Mouse (Mus musculus) CH12.LX (cell line): Measurements from ENCODE around the gene Mipep. TPM values are rescaled to one million over a fixed set of nuclear protein-coding genes. Genes with fewer than 3 reads are reported as not detected.

Experiments
- DNase-seq: peaks from one replicate; pipeline ENCODE4 v3.0.0-alpha.2; 2013; ENCODE audit errors: extremely low read depth
- H3K27ac ChIP-seq: 2 replicates; pipeline ENCODE4 v1.5.1; 2012; ENCODE audit warnings: low read depth, mild to moderate bottlenecking, control low read depth, moderate library complexity; ENCODE audit not compliant: insufficient read depth
- H3K27me3 ChIP-seq: replicated peaks from 2 replicates; pipeline ENCODE3; 2012; ENCODE audit warnings: inconsistent platforms
- H3K36me3 ChIP-seq, 2 experiments: replicated peaks in 1 of 2; 2 replicates each; pipeline versions ENCODE3 to v1.6.1; 2012; ENCODE audit warnings: inconsistent platforms in 1 of 2, low read length in 1 of 2, mild to moderate bottlenecking in 1 of 2, mixed read lengths in 1 of 2, moderate library complexity in 1 of 2; ENCODE audit not compliant: control insufficient read depth in 1 of 2, insufficient read depth in 1 of 2
- H3K4me1 ChIP-seq, 2 experiments: 2 replicates each; pipeline ENCODE4 v1.6.1; 2012; ENCODE audit warnings: inconsistent platforms in 1 of 2, moderate library complexity in 1 of 2; ENCODE audit not compliant: insufficient read depth in 2 of 2, control insufficient read depth in 1 of 2
- H3K4me2 ChIP-seq: 2 replicates; pipeline ENCODE4 v1.6.1; 2012; ENCODE audit warnings: low read depth, mild to moderate bottlenecking, control low read depth; ENCODE audit not compliant: poor library complexity, insufficient read depth, severe bottlenecking
- H3K4me3 ChIP-seq, 3 experiments: fragments of 150-350 bp in 1 of 3; sonication (generic) in 1 of 3; replicated peaks in 1 of 3; 2 replicates each; pipeline versions ENCODE3 to v1.5.1; 2011 to 2012; ENCODE audit warnings: low read depth in 2 of 3, low read length in 2 of 3, mild to moderate bottlenecking in 2 of 3, moderate library complexity in 2 of 3, control low read depth in 1 of 3, improper control_type of control experiment in 1 of 3, inconsistent platforms in 1 of 3, mixed read lengths in 1 of 3; ENCODE audit not compliant: poor library complexity in 1 of 3
- H3K79me2 ChIP-seq: replicated peaks from 2 replicates; pipeline ENCODE4 v1.6.1; 2012; ENCODE audit warnings: mild to moderate bottlenecking, moderate library complexity; ENCODE audit not compliant: control insufficient read depth, poor library complexity, insufficient read depth, severe bottlenecking; ENCODE audit errors: extremely low read depth
- H3K9ac ChIP-seq: 2 replicates; pipeline ENCODE4 v1.6.1; 2012; ENCODE audit warnings: low read depth, mild to moderate bottlenecking, control low read depth, moderate library complexity; ENCODE audit not compliant: insufficient read depth
- H3K9me3 ChIP-seq: replicated peaks from 2 replicates; pipeline ENCODE3; 2012; ENCODE audit warnings: low read length, inconsistent platforms, mixed read lengths
- BHLHE40 ChIP-seq: IDR thresholded peaks from 2 replicates; pipeline ENCODE4 v1.6.1; 2011; ENCODE audit warnings: mild to moderate bottlenecking, low read depth, low read length, improper control_type of control experiment
- CHD1 ChIP-seq: IDR thresholded peaks from 2 replicates; pipeline ENCODE4 v1.6.1; 2012; ENCODE audit warnings: low read depth, low read length, improper control_type of control experiment, inconsistent platforms
- IRF4 ChIP-seq: IDR thresholded peaks from 2 replicates; pipeline ENCODE4 v1.6.1; 2014; ENCODE audit warnings: low read depth, mild to moderate bottlenecking, inconsistent platforms, low read length, improper control_type of control experiment
- MAX ChIP-seq: IDR thresholded peaks from 2 replicates; pipeline ENCODE4 v1.6.1; 2011; ENCODE audit warnings: low read length, improper control_type of control experiment
- POLR2A ChIP-seq: IDR thresholded peaks from 2 replicates; pipeline ENCODE4 v1.6.1; 2011; ENCODE audit warnings: low read depth, mild to moderate bottlenecking, improper control_type of control experiment, low read length
- RAD21 ChIP-seq: IDR thresholded peaks from 2 replicates; pipeline ENCODE4 v1.6.1; 2011; ENCODE audit warnings: low read depth, mild to moderate bottlenecking, low read length, improper control_type of control experiment, moderate library complexity
- RCOR1 ChIP-seq: conservative IDR thresholded peaks from 2 replicates; pipeline ENCODE4 v1.6.1; 2012; ENCODE audit warnings: low read depth, mild to moderate bottlenecking, inconsistent platforms, low read length, improper control_type of control experiment
- UBTF ChIP-seq: IDR thresholded peaks from 2 replicates; pipeline ENCODE4 v1.6.1; 2012; ENCODE audit warnings: low read depth, mild to moderate bottlenecking, inconsistent platforms, low read length, improper control_type of control experiment, moderate library complexity
- USF1 ChIP-seq: IDR thresholded peaks from 2 replicates; pipeline ENCODE4 v1.6.1; 2014; ENCODE audit warnings: low read depth, mild to moderate bottlenecking, inconsistent platforms, low read length, improper control_type of control experiment
- ZC3H11A ChIP-seq: IDR thresholded peaks from 2 replicates; pipeline ENCODE4 v1.6.1; 2012; ENCODE audit warnings: low read depth, mild to moderate bottlenecking, inconsistent platforms, low read length, improper control_type of control experiment
- ZKSCAN1 ChIP-seq: IDR thresholded peaks from 2 replicates; pipeline ENCODE4 v1.6.1; 2012; ENCODE audit warnings: low read depth, inconsistent platforms, low read length, improper control_type of control experiment, borderline replicate concordance
- ZNF384 ChIP-seq: IDR thresholded peaks from 2 replicates; pipeline ENCODE4 v1.6.1; 2012; ENCODE audit warnings: low read depth, low read length, improper control_type of control experiment, inconsistent platforms
- dilution Hi-C: fragments of 300-500 bp; cut with MboI; formaldehyde crosslinking; loops from 2 replicates; pipeline ENCODE4 v1.14.3; 2020; ENCODE audit warnings: low sequenced_read_pairs; ENCODE audit not compliant: extremely low pct_unique_long_range_greater_than_20kb, extremely low pct_ligation_motif_present
- in situ Hi-C: fragments of 300-500 bp; cut with MboI; formaldehyde crosslinking; loops from 3 replicates; pipeline ENCODE4 v1.14.3; 2019; ENCODE audit warnings: low sequenced_read_pairs, low pct_ligation_motif_present, low pct_unique_long_range_greater_than_20kb, mixed read lengths
- polyA plus RNA-seq: library from polyadenylated mRNA; unstranded; fragments of >175 nt; gene quantifications from 2 replicates; pipeline ENCODE4 v1.2.1, GENCODE M21; 2012; ENCODE audit warnings: low read depth; ENCODE audit not compliant: insufficient read length
- total RNA-seq, 2 experiments: library from RNA; depleted of rRNA; stranded (reverse); fragments of 300-350 nt in 1 of 2; fragments of >200 nt in 1 of 2; gene quantifications; 2 replicates each; pipeline ENCODE4 v1.2.3; 2012 to 2014

Gene Mipep
- total and polyA plus RNA-seq, 3 experiments = 33.1 to 37.2 (median 36.6) TPM

DNA sequence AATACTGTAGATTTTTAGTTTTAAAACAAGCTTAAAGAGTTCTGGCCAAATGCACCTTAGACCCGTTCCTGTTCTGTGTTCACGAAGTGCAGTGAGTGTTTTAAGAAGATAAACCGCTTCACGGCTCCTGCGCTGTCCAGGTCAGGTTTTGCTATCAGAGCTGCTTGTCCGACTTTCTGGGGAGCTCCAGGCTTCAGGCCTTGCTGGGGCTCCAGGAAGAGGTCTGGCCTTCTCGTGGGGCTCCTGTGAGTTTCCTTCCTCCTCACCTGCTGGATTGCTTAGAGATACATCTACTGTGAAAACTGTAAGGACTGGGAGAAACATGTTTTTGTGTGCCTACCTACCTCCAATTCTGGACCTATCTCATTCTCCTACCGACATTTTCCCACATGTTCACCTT lies 55.3 kb downstream of the Mipep start:
- in situ Hi-C loops (no loop called here), dilution Hi-C loops (no loop called here)
- no peaks in the 10 kb centered on the region for H3K4me1 ChIP-seq
- no peaks in the 10 kb centered on the region for H3K27me3 ChIP-seq
- DNase-seq = no peak
- no peaks in the 10 kb centered on the region for H3K9me3 ChIP-seq
- H3K79me2 ChIP-seq = no peaks in the 10 kb centered on the region
- no peak overlapping the region for H3K4me3 ChIP-seq
- no peak overlapping the region for H3K9ac ChIP-seq
- no peak overlapping the region for H3K4me2 ChIP-seq
- TF ChIP-seq BHLHE40 (no peak), IRF4 (no peak), POLR2A (no peak), CHD1 (no peak), ZNF384 (no peak), ZC3H11A (no peak), ZKSCAN1 (no peak), MAX (no peak), RCOR1 (no peak)
- H3K27ac ChIP-seq = no peak overlapping the region
- peaks cover 15 to 79% of the 10 kb centered on the region in 2 experiments for H3K36me3 ChIP-seq

DNA sequence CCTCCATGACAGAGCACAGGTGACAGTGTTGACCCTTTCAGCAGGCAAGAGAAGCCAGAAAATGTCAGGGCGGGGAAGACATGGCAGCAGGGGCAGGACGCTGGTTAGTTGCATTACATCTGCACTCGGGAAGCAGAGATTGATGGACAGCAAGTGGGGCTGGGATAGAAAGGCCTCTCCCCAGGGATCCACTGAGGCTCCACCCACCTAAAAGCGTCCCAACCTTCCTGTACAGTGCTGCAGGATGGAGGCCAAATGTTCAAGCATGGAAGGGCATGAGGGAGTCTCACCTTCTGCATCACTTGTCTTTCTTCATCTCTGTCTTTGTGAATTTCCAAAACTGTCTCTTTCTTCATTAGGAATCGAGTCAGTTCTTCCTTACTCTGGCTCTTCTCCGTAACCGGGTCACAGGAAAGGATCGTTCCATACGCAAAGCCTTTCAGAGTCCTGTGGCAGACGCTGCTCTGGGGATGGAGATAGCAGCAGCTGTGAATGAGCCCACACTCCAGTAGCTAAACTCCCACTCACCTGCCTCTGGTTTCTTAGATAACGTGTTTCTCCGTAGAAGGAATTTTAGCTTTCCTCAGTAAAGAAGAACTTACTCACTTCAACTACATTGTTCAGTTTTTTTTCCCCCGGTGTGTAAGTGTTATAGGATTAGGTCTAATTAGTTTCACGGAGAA lies 57.7 kb downstream of the Mipep start:
- H3K9ac ChIP-seq = no peak overlapping the region
- H3K79me2 ChIP-seq = no peaks in the 10 kb centered on the region
- no peak overlapping the region for H3K4me3 ChIP-seq
- H3K27me3 ChIP-seq = no peaks in the 10 kb centered on the region
- no peaks in the 10 kb centered on the region for H3K9me3 ChIP-seq
- in situ Hi-C loops = no loop called here
- dilution Hi-C loops = no loop called here
- no peaks in the 10 kb centered on the region for H3K4me1 ChIP-seq
- TF ChIP-seq BHLHE40 (no peak), CHD1 (no peak), RAD21 (no peak)
- no peak for DNase-seq
- H3K4me2 ChIP-seq = no peak overlapping the region
- no peak overlapping the region for H3K27ac ChIP-seq
- peaks cover 23 to 82% of the 10 kb centered on the region in 2 experiments for H3K36me3 ChIP-seq

DNA sequence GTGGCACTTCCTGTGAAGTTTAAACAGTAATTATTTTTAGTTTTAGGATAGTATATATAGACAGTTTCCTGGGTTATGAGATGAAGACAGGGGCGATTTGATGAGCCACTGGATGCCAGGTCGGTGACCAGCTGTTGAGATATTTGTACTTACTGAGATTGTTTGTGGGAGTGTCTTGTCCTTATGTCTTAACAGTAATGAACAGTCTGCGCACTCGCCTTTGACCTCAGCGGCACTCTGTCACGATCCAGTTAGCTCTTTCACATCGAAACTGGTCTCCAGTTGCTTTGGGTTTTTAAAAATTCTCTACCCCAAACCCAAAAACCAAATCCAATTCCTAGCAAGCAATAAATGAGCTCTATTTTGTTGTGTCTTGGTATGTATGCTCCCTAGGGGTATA lies 59.2 kb downstream of the Mipep start:
- H3K9ac ChIP-seq = no peak overlapping the region
- in situ Hi-C loops = no loop called here
- DNase-seq = no peak
- dilution Hi-C loops = no loop called here
- no peak for TF ChIP-seq UBTF
- no peak for TF ChIP-seq USF1
- peaks cover 29 to 83% of the 10 kb centered on the region in 2 experiments for H3K36me3 ChIP-seq
- no peaks in the 10 kb centered on the region for H3K27me3 ChIP-seq
- no peaks in the 10 kb centered on the region for H3K79me2 ChIP-seq
- no peaks in the 10 kb centered on the region for H3K4me1 ChIP-seq
- no peak overlapping the region for H3K27ac ChIP-seq
- H3K9me3 ChIP-seq = no peaks in the 10 kb centered on the region
- H3K4me2 ChIP-seq = no peak overlapping the region
- H3K4me3 ChIP-seq = no peak overlapping the region
